Mouse (Mus musculus) embryonic fibroblast, embryonic 13.5 days (primary cell): Measurements from ENCODE around the gene Rtn1.

Source experiments
- CTCF ChIP-seq: IDR thresholded peaks from 2 replicates; pipeline ENCODE4 v1.5.1; 2011; ENCODE audit warnings: mild to moderate bottlenecking, control low read depth, low read length, moderate library complexity, borderline replicate concordance; ENCODE audit not compliant: insufficient read depth
- POLR2A ChIP-seq: IDR thresholded peaks from 2 replicates; pipeline ENCODE4 v1.6.1; 2011; ENCODE audit warnings: low read depth, mild to moderate bottlenecking, control low read depth, low read length, moderate library complexity

GRCm38 (mm10) chr12:72200828-72201227, 208.0 kb downstream of the Rtn1 start:
- TF ChIP-seq POLR2A (no peak), CTCF (no peak)
